Mouse (Mus musculus) ES-E14 (cell line): Measurements from ENCODE around the gene Magi2. TPM values are rescaled to one million over a fixed set of nuclear protein-coding genes. Genes with fewer than 3 reads are reported as not detected.

ENCODE experiments used
- DNase-seq: peaks from one replicate; pipeline ENCODE4 v3.0.0-alpha.2; 2013; ENCODE audit warnings: low read depth, low spot score
- H3K27ac ChIP-seq: 2 replicates; pipeline ENCODE4 v1.5.1; 2012; ENCODE audit warnings: low read depth, mild to moderate bottlenecking, low read length, moderate library complexity, mixed read lengths; ENCODE audit not compliant: poor library complexity, insufficient read depth, severe bottlenecking
- H3K36me3 ChIP-seq: 2 replicates; pipeline ENCODE4 v1.6.1; 2012; ENCODE audit warnings: mild to moderate bottlenecking, low read length, moderate library complexity, mixed read lengths; ENCODE audit not compliant: control insufficient read depth, poor library complexity, insufficient read depth, severe bottlenecking
- H3K4me1 ChIP-seq, 2 experiments: fragments of 150-350 bp in 1 of 2; sonication (generic) in 1 of 2; 2 replicates each; pipeline ENCODE4 v1.6.1; 2012; ENCODE audit warnings: low read length in 2 of 2, mild to moderate bottlenecking in 1 of 2, mixed read lengths in 1 of 2; ENCODE audit not compliant: control insufficient read depth in 2 of 2, insufficient read depth in 2 of 2, poor library complexity in 1 of 2
- H3K4me3 ChIP-seq, 2 experiments: fragments of 150-350 bp in 1 of 2; sonication (generic) in 1 of 2; 2 replicates each; pipeline ENCODE4 v1.5.1; 2012; ENCODE audit warnings: low read length in 2 of 2, low read depth in 1 of 2, mild to moderate bottlenecking in 1 of 2, mixed read lengths in 1 of 2; ENCODE audit not compliant: insufficient read depth in 1 of 2, poor library complexity in 1 of 2, severe bottlenecking in 1 of 2
- H3K9ac ChIP-seq: 2 replicates; pipeline ENCODE4 v1.6.1; 2012; ENCODE audit warnings: low read depth, mild to moderate bottlenecking, low read length, mixed read lengths; ENCODE audit not compliant: poor library complexity, insufficient read depth, severe bottlenecking
- H3K9me3 ChIP-seq: fragments of 150-350 bp; sonication (generic); 2 replicates; pipeline ENCODE4 v1.6.1; 2012; ENCODE audit warnings: low read depth, mild to moderate bottlenecking, low read length; ENCODE audit not compliant: control insufficient read depth, insufficient read depth
- CHD2 ChIP-seq: IDR thresholded peaks from 2 replicates; pipeline ENCODE4 v1.6.1; 2014; ENCODE audit warnings: mild to moderate bottlenecking, low read depth, low read length, inconsistent platforms
- HCFC1 ChIP-seq: IDR thresholded peaks from 2 replicates; pipeline ENCODE4 v1.6.1; 2012; ENCODE audit warnings: low read length, inconsistent platforms, borderline replicate concordance; ENCODE audit not compliant: insufficient read depth
- MAFK ChIP-seq: IDR thresholded peaks from 2 replicates; pipeline ENCODE4 v1.6.1; 2014; ENCODE audit warnings: mild to moderate bottlenecking, low read depth, low read length, inconsistent platforms; ENCODE audit not compliant: insufficient read depth
- ZC3H11A ChIP-seq: IDR thresholded peaks from 2 replicates; pipeline ENCODE4 v1.6.1; 2012; ENCODE audit warnings: low read depth, mild to moderate bottlenecking, inconsistent platforms, low read length, borderline replicate concordance
- ZNF384 ChIP-seq: IDR thresholded peaks from 2 replicates; pipeline ENCODE4 v1.6.1; 2012; ENCODE audit warnings: low read depth, low read length, inconsistent platforms
- in situ Hi-C, 2 experiments: fragments of 600-800 bp; cut with MboI; formaldehyde crosslinking; loops; one replicate each; pipeline ENCODE4 v1.15.1; 2025; ENCODE audit warnings: low sequenced_read_pairs in 2 of 2, inconsistent platforms in 1 of 2; ENCODE audit not compliant: unreplicated experiment in 2 of 2
- total RNA-seq: library from RNA; depleted of rRNA; stranded (reverse); fragments of 300-350 nt; gene quantifications from 2 replicates; pipeline ENCODE4 v1.2.3, GENCODE M21; 2012

Magi2 gene
- total RNA-seq, 1 experiment = 0.85 TPM

DNA sequence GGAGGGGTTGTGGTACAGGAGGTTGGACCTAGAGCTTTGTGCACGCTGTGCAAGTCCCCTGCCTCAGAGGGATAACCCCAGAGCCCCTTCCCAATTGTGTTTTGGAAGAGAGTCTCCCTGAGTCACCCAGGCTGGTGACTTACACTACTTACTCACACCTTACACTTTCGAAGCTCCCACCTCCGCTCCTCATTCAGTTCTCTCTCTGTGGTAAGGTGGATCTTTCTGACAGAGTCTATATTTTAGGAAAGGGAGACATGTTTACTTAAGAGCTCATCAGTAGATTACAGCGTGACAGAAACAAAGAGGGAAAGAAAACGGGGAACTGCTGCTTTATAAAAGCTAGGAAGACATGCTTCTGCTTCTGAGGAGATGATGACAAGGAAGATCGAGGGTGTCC is 1457.3 kb downstream of the Magi2 start:
- peaks cover 0 to 13% of the 10 kb centered on the region in 2 experiments; a peak in 2 of 4 replicates for H3K4me1 ChIP-seq
- in situ Hi-C loops = no loop called here
- no peak overlapping the region for H3K9ac ChIP-seq
- H3K4me3 ChIP-seq = no peak overlapping the region
- H3K36me3 ChIP-seq = no peaks in the 10 kb centered on the region
- peaks cover 2% of the 10 kb centered on the region; the same call in 1 of the 2 replicates for H3K9me3 ChIP-seq
- TF ChIP-seq ZNF384 = no peak
- TF ChIP-seq HCFC1 = no peak
- TF ChIP-seq MAFK = no peak
- no peak for TF ChIP-seq CHD2
- TF ChIP-seq ZC3H11A = no peak
- no peak for DNase-seq
- no peak overlapping the region for H3K27ac ChIP-seq

DNA sequence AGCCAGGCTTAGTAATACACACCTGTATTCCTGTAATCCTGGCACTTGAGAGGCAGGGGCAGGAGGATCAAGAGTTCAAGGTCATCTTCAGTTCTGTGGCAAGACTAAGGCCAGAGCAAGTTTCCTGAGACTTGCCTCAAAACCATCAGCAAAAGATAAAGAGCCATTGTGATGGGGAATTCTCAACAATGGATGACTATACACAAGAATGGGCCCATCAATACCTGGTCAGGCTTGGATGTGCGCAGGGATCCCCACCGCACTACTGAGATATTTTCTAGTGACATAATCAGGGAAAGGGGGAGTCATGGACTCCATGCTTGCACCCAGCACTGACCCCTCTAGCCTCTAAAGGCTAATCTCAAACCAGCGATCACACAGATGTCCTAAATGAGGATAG is 1465.4 kb downstream of the Magi2 start:
- Histone ChIP-seq H3K9ac (no peak overlapping the region), H3K4me1 (no peaks in the 10 kb centered on the region), H3K27ac (no peak overlapping the region), H3K36me3 (peaks cover 2% of the 10 kb centered on the region), H3K9me3 (peaks cover 9% of the 10 kb centered on the region; the same call in 1 of the 2 replicates), H3K4me3 (no peak overlapping the region)
- no peak for DNase-seq
- TF ChIP-seq HCFC1 (no peak), ZNF384 (no peak), ZC3H11A (no peak), CHD2 (no peak), MAFK (no peak)
- in situ Hi-C loops = no loop called here

DNA sequence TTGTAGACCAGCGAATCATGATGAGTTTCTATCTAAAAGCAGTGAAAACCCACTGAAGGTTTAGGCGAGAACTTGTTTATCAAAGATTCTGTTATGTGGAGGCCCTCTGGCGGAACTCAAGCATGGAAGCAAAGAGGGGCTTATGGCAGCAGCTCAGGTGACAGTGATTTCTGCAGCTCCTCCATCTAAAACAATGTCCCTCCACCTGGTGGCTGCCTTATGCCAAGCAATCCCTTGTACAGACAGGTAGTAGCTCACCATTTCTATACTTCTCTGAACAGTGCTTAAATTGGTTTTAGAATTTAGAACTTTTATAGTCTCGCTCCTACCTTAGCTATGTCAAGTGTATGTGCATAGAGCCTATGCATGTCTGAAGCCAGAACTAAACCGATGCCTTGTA is 1472.3 kb downstream of the Magi2 start:
- H3K9ac ChIP-seq = no peak overlapping the region
- no peak overlapping the region for H3K27ac ChIP-seq
- H3K36me3 ChIP-seq = no peaks in the 10 kb centered on the region
- no peak for DNase-seq
- in situ Hi-C loops = no loop called here
- no peaks in the 10 kb centered on the region; the same call in 1 of the 2 replicates for H3K9me3 ChIP-seq
- H3K4me1 ChIP-seq = no peaks in the 10 kb centered on the region; a peak in 1 of 4 replicates
- TF ChIP-seq HCFC1 = no peak
- H3K4me3 ChIP-seq = no peak overlapping the region

DNA sequence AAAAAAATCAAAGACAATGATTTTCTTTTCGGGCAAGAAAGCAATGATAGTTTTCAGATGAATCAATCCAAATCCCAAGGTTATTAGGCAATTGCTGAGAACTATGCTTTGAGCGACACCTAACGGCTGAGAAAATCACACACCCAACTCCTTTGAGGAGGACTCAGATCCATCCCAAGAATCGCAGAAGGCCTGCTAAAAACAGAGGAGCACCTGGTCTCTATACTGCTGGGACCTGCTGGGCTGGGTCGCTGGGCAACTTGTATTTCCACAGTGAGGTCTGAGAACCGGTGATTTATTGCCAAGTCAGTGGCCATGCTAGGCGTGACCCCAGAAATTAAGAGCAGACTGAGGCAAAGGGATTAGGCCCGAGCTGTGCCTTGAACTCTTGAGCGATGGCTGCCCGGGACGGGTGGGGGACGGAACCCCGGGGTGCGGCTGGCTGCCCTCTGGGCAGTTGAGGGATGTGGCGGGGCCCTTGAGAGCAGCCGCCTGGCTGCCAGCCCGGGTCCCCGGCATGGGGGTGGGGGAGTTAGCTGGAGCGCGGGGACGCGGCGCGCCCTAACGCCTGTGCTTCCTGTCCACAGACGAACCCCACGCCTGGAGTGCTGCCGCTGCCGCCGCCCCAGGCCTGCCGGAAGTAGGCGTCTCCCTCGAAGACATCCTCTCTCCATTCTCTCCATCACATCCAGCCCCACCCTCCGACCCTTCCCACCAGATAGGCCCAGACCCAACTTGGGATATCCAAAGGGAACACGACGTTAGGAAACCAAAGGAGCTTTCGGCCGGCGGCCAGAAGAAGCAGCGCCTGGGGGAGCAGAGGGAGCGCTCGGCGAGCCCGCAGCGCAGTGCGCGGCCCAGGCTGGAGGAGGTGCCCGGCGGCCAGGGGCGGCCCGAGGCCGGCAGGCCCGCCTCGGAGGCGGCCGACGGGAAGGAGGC is 1474.9 kb downstream of the Magi2 start:
- in situ Hi-C loops = no loop called here
- Histone ChIP-seq H3K9me3 (no peaks in the 10 kb centered on the region), H3K4me1 (peaks cover 4 to 10% of the 10 kb centered on the region in 2 experiments; a peak in 3 of 4 replicates), H3K4me3 (peak overlapping the region; percentile 43 to 83), H3K27ac (peak overlapping the region; percentile 94), H3K36me3 (no peaks in the 10 kb centered on the region), H3K9ac (peak overlapping the region; percentile 88)
- DNase-seq = peak; percentile 89
- TF ChIP-seq MAFK (no peak), CHD2 (no peak), ZNF384 (peak; percentile 55; the same call in 1 of the 2 replicates), HCFC1 (peak; percentile 50; the same call in 1 of the 2 replicates), ZC3H11A (peak; percentile 96)
